Mouse (Mus musculus): ENCODE measurements around the gene Ralgapa1. TPM values are rescaled to one million over a fixed set of nuclear protein-coding genes. Genes with fewer than 3 reads are reported as not detected.

The Ralgapa1 gene
- 24.0 and 26.2 TPM in 2 replicates for polyA plus RNA-seq (2015; fragmentation: Nextera tagmentation; extraction: Ambion mirVana)

DNA sequence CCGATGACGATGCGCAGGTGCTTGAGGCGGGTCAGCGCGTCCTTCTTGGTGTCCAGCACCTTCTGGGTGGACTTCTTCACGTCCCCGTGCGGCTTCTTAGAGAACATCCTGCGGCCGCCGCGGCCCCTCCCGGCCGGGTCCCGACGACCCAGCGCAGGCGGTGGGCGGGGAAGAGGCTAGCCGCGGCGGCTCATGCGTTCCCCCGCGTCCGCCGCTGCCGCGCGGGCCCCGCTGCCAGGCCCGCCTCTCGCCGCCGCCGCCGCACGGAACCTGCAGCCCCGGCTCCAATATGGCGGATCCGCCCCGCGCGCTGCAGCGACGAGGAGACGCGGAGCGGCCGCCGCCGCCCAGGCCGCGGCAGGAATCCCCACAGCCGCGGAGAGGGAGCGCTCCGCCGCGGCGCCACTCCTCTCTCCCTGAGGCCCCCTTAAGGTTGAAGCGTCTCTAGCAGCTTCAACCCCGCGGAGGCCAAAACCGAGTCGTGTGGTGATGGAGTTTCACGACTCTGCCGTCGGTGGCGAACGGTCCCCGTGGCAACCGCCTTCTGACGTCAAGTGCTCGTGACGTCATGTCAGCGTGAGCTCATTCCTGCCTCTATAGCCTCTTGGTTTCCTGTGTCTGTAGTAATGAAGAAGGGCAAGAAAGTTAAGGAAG lies at the start of gene Ralgapa1:
Ralgapa1 (minus strand) TSS at position 507 of the 654 bp plus-strand sequence.
- no peaks in the 10 kb centered on the region for H3K36me3 ChIP-seq (ENCODE audit: control insufficient read depth, insufficient read depth, low read length)
- peak within 1 kb of the TSS; percentile 98 for H3K9ac ChIP-seq (ENCODE audit: low read depth, low read length)
- H3K27ac ChIP-seq (ENCODE audit: low read length): peak within 1 kb of the TSS; percentile 95
- no peaks in the 10 kb centered on the region for H3K27me3 ChIP-seq (ENCODE audit: control insufficient read depth, insufficient read depth, low read depth, low read length)
- H3K4me3 ChIP-seq (ENCODE audit: low read depth, low read length): peak within 1 kb of the TSS; percentile 98
- WGBS: under 1% methylated on average over 50 of the region's 78 CpGs
- H3K4me2 ChIP-seq (ENCODE audit: low read length): peak within 1 kb of the TSS; percentile 69
- H3K4me1 ChIP-seq (ENCODE audit: control insufficient read depth, insufficient read depth, low read length): peaks cover 18% of the 10 kb centered on the region
- no peaks in the 10 kb centered on the region for H3K9me3 ChIP-seq (replicated peaks; ENCODE audit: control insufficient read depth, low read length, poor library complexity, severe bottlenecking)
- peak; percentile 95 for ATAC-seq

DNA sequence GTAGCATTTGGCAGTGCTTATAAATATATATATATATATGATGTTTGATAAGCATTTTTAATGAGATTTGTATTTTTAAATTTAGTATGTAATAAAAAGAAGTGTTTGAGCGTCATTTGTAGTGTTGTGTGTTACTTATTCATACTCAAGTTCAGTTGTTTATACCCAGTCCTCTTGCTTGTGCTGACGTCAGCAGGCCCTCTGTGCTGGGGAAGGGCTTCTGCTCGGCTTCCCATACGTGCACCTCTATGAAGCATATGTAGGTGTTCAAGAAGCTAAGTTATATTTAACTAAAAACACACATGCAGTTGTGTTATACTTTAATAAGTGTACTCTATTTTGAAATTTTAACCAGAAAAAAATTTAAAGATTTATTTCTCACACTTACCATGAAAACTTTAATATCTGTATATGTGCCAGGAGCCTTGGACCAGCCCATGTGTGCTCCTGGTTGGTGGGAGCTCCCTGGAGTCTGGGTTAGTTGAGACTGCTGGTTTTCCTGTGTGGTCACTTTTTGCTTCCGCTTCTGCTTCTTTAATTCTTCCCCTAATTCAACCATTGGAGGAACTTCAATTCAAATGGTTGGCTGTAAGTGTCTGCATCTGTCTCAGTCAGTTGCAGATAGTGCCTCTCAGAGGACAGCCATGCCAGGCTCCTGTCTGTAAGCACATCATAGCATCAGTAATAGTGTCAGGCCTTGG lies 48.8 kb upstream of the Ralgapa1 start:
- Histone ChIP-seq H3K27ac (ENCODE audit: low read length) (no peak overlapping the region), H3K9ac (ENCODE audit: low read depth, low read length) (no peak overlapping the region), H3K36me3 (ENCODE audit: control insufficient read depth, insufficient read depth, low read length) (peaks cover 31% of the 10 kb centered on the region), H3K27me3 (ENCODE audit: control insufficient read depth, insufficient read depth, low read depth, low read length) (no peaks in the 10 kb centered on the region), H3K4me2 (ENCODE audit: low read length) (no peak overlapping the region), H3K4me3 (ENCODE audit: low read depth, low read length) (no peak overlapping the region), H3K9me3 (replicated peaks; ENCODE audit: control insufficient read depth, low read length, poor library complexity, severe bottlenecking) (no peaks in the 10 kb centered on the region), H3K4me1 (ENCODE audit: control insufficient read depth, insufficient read depth, low read length) (no peaks in the 10 kb centered on the region)
- WGBS: 97% methylated on average over 5 of the region's 5 CpGs
- ATAC-seq: no peak

DNA sequence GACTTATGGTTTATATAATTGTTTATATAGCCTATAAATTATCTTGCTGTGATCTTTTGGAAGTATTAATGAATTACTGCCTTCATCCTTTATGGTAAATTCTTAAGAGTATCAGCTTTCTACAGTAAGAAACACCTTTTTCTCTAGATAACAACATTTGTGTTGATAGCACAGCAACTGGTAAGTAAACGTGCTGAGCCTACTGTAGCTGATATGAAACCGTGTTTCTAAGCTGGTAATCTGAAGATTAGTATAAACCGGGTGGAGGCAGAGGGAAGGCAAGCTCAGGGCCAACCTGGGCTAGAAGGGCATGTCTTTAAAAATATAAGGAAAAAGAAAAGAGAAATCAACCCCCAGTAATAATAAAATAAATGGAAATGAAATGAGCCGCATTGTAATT lies 46.8 kb upstream of the Ralgapa1 start:
- no peak for ATAC-seq
- H3K4me2 ChIP-seq (ENCODE audit: low read length): no peak overlapping the region
- H3K9me3 ChIP-seq (replicated peaks; ENCODE audit: control insufficient read depth, low read length, poor library complexity, severe bottlenecking): no peaks in the 10 kb centered on the region
- H3K36me3 ChIP-seq (ENCODE audit: control insufficient read depth, insufficient read depth, low read length): peaks cover 37% of the 10 kb centered on the region
- no peak overlapping the region for H3K9ac ChIP-seq (ENCODE audit: low read depth, low read length)
- H3K4me1 ChIP-seq (ENCODE audit: control insufficient read depth, insufficient read depth, low read length): no peaks in the 10 kb centered on the region
- H3K27me3 ChIP-seq (ENCODE audit: control insufficient read depth, insufficient read depth, low read depth, low read length): no peaks in the 10 kb centered on the region
- 97% methylated on average over 4 of the region's 4 CpGs for WGBS
- no peak overlapping the region for H3K27ac ChIP-seq (ENCODE audit: low read length)
- H3K4me3 ChIP-seq (ENCODE audit: low read depth, low read length): no peak overlapping the region

DNA sequence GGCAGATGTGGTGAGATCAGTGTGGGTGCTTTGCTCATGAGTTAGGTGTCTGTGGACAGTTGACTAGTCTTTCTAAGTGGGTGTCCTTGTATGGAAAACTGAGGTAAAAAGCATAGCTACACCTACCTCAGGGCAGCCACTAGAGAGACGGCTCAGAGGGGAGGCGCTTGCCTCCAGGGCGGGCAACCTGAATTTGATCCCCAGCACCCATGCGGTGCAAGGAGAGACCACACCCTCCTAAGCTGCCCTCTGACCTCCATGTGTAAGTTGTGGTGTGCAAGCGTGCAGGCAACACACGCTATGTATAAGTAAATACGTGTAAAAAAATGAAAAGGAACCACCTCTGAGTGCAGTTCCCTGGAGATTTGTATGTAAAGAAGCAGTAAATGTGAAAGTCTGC lies 39.7 kb upstream of the Ralgapa1 start:
- H3K9me3 ChIP-seq (replicated peaks; ENCODE audit: control insufficient read depth, low read length, poor library complexity, severe bottlenecking): peaks cover 6% of the 10 kb centered on the region
- H3K27ac ChIP-seq (ENCODE audit: low read length): no peak overlapping the region
- no peak overlapping the region for H3K4me3 ChIP-seq (ENCODE audit: low read depth, low read length)
- H3K4me2 ChIP-seq (ENCODE audit: low read length): no peak overlapping the region
- no peaks in the 10 kb centered on the region for H3K27me3 ChIP-seq (ENCODE audit: control insufficient read depth, insufficient read depth, low read depth, low read length)
- WGBS: 96% methylated on average over 7 of the region's 7 CpGs
- H3K36me3 ChIP-seq (ENCODE audit: control insufficient read depth, insufficient read depth, low read length): peaks cover 26% of the 10 kb centered on the region
- no peak overlapping the region for H3K9ac ChIP-seq (ENCODE audit: low read depth, low read length)
- ATAC-seq: no peak
- H3K4me1 ChIP-seq (ENCODE audit: control insufficient read depth, insufficient read depth, low read length): no peaks in the 10 kb centered on the region

GRCm38 (mm10) chr12:55859409-55860349 lies 38.7 kb upstream of the Ralgapa1 start:
- H3K9me3 ChIP-seq (replicated peaks; ENCODE audit: control insufficient read depth, low read length, poor library complexity, severe bottlenecking): peaks cover 6% of the 10 kb centered on the region
- H3K27ac ChIP-seq (ENCODE audit: low read length): no peak overlapping the region
- no peak for ATAC-seq
- no peaks in the 10 kb centered on the region for H3K27me3 ChIP-seq (ENCODE audit: control insufficient read depth, insufficient read depth, low read depth, low read length)
- H3K4me1 ChIP-seq (ENCODE audit: control insufficient read depth, insufficient read depth, low read length): no peaks in the 10 kb centered on the region
- H3K4me2 ChIP-seq (ENCODE audit: low read length): no peak overlapping the region
- 97% methylated on average over 17 of the region's 17 CpGs for WGBS
- peaks cover 33% of the 10 kb centered on the region for H3K36me3 ChIP-seq (ENCODE audit: control insufficient read depth, insufficient read depth, low read length)
- no peak overlapping the region for H3K4me3 ChIP-seq (ENCODE audit: low read depth, low read length)
- H3K9ac ChIP-seq (ENCODE audit: low read depth, low read length): no peak overlapping the region

- Histone ChIP-seq H3K4me2 (ENCODE audit: low read length) (no peak overlapping the region), H3K4me3 (ENCODE audit: low read depth, low read length) (no peak overlapping the region), H3K9ac (ENCODE audit: low read depth, low read length) (no peak overlapping the region), H3K27me3 (ENCODE audit: control insufficient read depth, insufficient read depth, low read depth, low read length) (no peaks in the 10 kb centered on the region), H3K27ac (ENCODE audit: low read length) (no peak overlapping the region), H3K9me3 (replicated peaks; ENCODE audit: control insufficient read depth, low read length, poor library complexity, severe bottlenecking) (no peaks in the 10 kb centered on the region), H3K4me1 (ENCODE audit: control insufficient read depth, insufficient read depth, low read length) (no peaks in the 10 kb centered on the region), H3K36me3 (ENCODE audit: control insufficient read depth, insufficient read depth, low read length) (peaks cover 17% of the 10 kb centered on the region)
- ATAC-seq: no peak
These were observed 29.7 kb upstream of the Ralgapa1 start for GRCm38 (mm10) chr12:55850650-55851049.

DNA sequence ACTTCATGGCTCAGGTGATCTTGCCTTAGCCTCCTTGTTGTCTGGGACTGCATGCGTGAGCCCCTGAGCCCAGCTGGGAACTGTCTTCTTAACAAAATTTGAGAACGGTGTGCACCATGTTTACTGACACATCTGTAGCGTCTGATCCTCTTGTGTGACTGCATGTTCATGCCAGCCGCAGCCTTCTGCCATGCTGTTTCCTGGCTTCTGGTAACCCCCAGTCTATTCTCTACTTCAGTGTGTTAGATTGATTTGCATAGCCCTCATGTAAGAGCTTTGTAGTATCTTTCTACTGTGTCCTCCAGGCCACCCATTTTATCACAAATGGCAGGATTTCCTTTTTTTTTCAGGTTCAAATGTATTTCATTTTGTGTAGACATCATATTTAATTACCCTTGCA lies 26.9 kb upstream of the Ralgapa1 start:
- Histone ChIP-seq H3K4me2 (ENCODE audit: low read length) (no peak overlapping the region), H3K4me3 (ENCODE audit: low read depth, low read length) (no peak overlapping the region), H3K9ac (ENCODE audit: low read depth, low read length) (no peak overlapping the region), H3K9me3 (replicated peaks; ENCODE audit: control insufficient read depth, low read length, poor library complexity, severe bottlenecking) (no peaks in the 10 kb centered on the region), H3K27me3 (ENCODE audit: control insufficient read depth, insufficient read depth, low read depth, low read length) (no peaks in the 10 kb centered on the region), H3K36me3 (ENCODE audit: control insufficient read depth, insufficient read depth, low read length) (peaks cover 11% of the 10 kb centered on the region), H3K4me1 (ENCODE audit: control insufficient read depth, insufficient read depth, low read length) (no peaks in the 10 kb centered on the region), H3K27ac (ENCODE audit: low read length) (no peak overlapping the region)
- WGBS: 93% methylated on average over 4 of the region's 4 CpGs
- no peak for ATAC-seq

DNA sequence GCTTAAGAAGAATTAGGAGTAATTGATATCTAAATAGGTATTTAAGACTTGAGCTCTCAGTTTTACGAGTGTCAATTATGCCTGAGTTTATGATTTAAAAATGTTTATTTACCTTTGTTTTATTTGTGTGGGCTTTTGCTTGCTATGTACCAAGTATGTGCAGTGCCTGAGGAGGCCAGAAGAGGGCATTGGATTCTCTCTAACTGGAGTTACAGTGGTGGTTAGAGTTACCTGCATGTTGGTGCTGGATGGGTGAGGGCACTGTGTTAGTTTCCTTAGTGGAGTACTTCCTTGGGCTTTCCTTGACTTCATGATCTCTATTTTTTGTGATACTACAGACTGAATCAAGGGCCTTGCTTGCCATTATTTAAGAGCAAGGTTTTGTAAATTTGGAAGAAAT lies 25.8 kb upstream of the Ralgapa1 start:
- no peak overlapping the region for H3K4me2 ChIP-seq (ENCODE audit: low read length)

More for the DNA sequence above, 25.8 kb upstream of the Ralgapa1 start:
- WGBS: 67% methylated on average over 1 of the region's 1 CpGs
- Histone ChIP-seq H3K9me3 (replicated peaks; ENCODE audit: control insufficient read depth, low read length, poor library complexity, severe bottlenecking) (no peaks in the 10 kb centered on the region), H3K27me3 (ENCODE audit: control insufficient read depth, insufficient read depth, low read depth, low read length) (no peaks in the 10 kb centered on the region), H3K27ac (ENCODE audit: low read length) (no peak overlapping the region), H3K36me3 (ENCODE audit: control insufficient read depth, insufficient read depth, low read length) (peaks cover 17% of the 10 kb centered on the region), H3K4me1 (ENCODE audit: control insufficient read depth, insufficient read depth, low read length) (no peaks in the 10 kb centered on the region), H3K4me3 (ENCODE audit: low read depth, low read length) (no peak overlapping the region), H3K9ac (ENCODE audit: low read depth, low read length) (no peak overlapping the region)
- ATAC-seq: no peak
